In genomic region chr10:80679556-80680259, GRCm38 (mm10) we compare ENCODE assay signal across 1 mouse cellular context.
TF ChIP-seq lines count a peak whose summit lies in the region.

No protein-coding gene starts in this region.

TF ChIP-seq in CH12.LX, 34 proteins besides CTCF, POLR2A, EP300 and RAD21 (continued from another document):
- no peak for TF ChIP-seq MAX (IDR thresholded peaks at IDR 0.05; ENCODE audit: low read length)
- TF ChIP-seq TCF12 (IDR thresholded peaks at IDR 0.05; ENCODE audit: low read depth, low read length): no peak
- no peak for TF ChIP-seq USF1 (IDR thresholded peaks at IDR 0.05; ENCODE audit: low read depth, low read length)
